Mouse (Mus musculus): ENCODE results near the gene Wdr38. TPM values are rescaled to one million over a fixed set of nuclear protein-coding genes. Genes with fewer than 3 reads are reported as not detected.
"Not testable (repeated sequence)": the region's sequence is repeated elsewhere in the genome, so short reads cannot be mapped to it uniquely, and the experiment has no call there.

The Wdr38 gene
- polyA plus RNA-seq, 1 experiment from 2014 or later: 1.9 TPM

- ATAC-seq (ENCODE audit: insufficient number of reproducible peaks, insufficient read depth, low FRiP score, low TSS enrichment): no peak
- H3K27ac ChIP-seq: 0 out of 2 replicates have a peak overlapping the region, but pooled peaks have one; percentile 94
Observed at GRCm38 (mm10) chr2:39008954-39009365, 11.7 kb downstream of the Wdr38 start.

GRCm38 (mm10) chr2:39010144-39010543 lies 12.9 kb downstream of the Wdr38 start:
- not testable (repeated sequence) for H3K9ac ChIP-seq; H3K27ac ChIP-seq; H3K4me2 ChIP-seq (replicated peaks); H3K4me3 ChIP-seq; H3K9me3 ChIP-seq; ATAC-seq (ENCODE audit: insufficient number of reproducible peaks, insufficient read depth, low FRiP score, low TSS enrichment); H3K27me3 ChIP-seq
- H3K36me3 ChIP-seq: peaks cover 32% of the 10 kb centered on the region
- H3K4me1 ChIP-seq: peaks cover 22% of the 10 kb centered on the region
- WGBS: 86% methylated on average over 5 of the region's 5 CpGs

More at GRCm38 (mm10) chr2:39008954-39009365, 11.7 kb downstream of the Wdr38 start:
- Histone ChIP-seq H3K4me3 (peak overlapping the region; percentile 82), H3K36me3 (peaks cover 21% of the 10 kb centered on the region), H3K4me2 (replicated peaks) (peak overlapping the region; percentile 72), H3K4me1 (peaks cover 25% of the 10 kb centered on the region), H3K9ac (peak overlapping the region; percentile 91), H3K27me3 (no peaks in the 10 kb centered on the region), H3K9me3 (no peaks in the 10 kb centered on the region)
- WGBS: 27% methylated on average over 3 of the region's 3 CpGs

DNA sequence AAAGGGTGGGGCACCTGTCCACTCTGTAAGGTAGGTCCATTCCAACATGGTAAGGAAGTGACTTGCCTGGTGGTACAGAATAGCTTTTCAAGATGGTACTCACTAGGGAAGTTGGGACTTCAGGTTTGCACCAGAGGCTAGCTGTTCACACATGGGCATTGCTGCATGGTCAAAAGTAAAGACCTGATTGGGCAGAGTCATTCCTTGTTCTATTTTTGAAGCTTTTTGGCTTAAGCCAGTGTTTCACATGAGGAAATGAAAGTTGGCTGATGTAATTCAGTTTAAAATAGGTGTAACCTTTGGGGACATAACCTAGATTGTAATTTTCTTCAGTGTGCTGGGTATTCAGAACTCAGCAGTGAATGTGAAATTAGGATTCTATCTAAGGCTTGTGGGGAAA lies 14.0 kb downstream of the Wdr38 start:
- Histone ChIP-seq H3K27me3 (no peaks in the 10 kb centered on the region), H3K9me3 (no peaks in the 10 kb centered on the region), H3K4me1 (peaks cover 15% of the 10 kb centered on the region), H3K36me3 (peaks cover 41% of the 10 kb centered on the region), H3K9ac (no peak overlapping the region), H3K4me3 (no peak overlapping the region), H3K4me2 (replicated peaks) (no peak overlapping the region), H3K27ac (no peak overlapping the region)
- ATAC-seq (ENCODE audit: insufficient number of reproducible peaks, insufficient read depth, low FRiP score, low TSS enrichment): no peak

GRCm38 (mm10) chr2:39011971-39012370 lies 14.7 kb downstream of the Wdr38 start:
- no peak for ATAC-seq (ENCODE audit: insufficient number of reproducible peaks, insufficient read depth, low FRiP score, low TSS enrichment)
- H3K36me3 ChIP-seq: peaks cover 48% of the 10 kb centered on the region
- WGBS: 86% methylated on average over 3 of the region's 3 CpGs

DNA sequence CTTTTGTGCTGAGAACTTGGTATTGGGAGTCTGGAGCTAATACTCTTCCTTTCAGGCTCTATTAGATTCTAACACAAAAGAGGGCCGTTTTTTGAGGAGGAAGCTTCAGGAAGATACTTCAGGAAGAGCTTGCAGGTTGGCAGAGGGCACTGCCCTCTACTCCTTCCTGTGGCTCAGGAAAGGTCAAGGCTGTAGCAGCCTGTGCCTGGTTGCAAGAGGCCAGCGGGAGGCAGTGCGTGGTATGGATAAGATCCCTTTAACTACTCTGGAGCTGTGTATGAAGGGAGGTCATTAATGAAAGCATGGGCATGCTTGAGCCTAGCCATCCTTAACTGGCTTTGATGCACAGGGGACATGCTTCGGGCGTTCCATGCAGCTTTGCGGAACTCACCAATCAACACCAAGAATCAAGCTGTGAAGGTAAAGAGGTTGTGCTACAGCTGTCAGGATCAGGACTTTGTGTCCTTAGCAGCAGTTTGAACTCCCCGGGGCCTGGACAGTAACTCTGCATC lies 15.5 kb downstream of the Wdr38 start:
- H3K27me3 ChIP-seq: no peaks in the 10 kb centered on the region
- no peak overlapping the region for H3K27ac ChIP-seq
- H3K9me3 ChIP-seq: no peaks in the 10 kb centered on the region
- peaks cover 10% of the 10 kb centered on the region for H3K4me1 ChIP-seq
- H3K36me3 ChIP-seq: peaks cover 55% of the 10 kb centered on the region
- ATAC-seq (ENCODE audit: insufficient number of reproducible peaks, insufficient read depth, low FRiP score, low TSS enrichment): no peak
- H3K9ac ChIP-seq: no peak overlapping the region
- H3K4me2 ChIP-seq (replicated peaks): no peak overlapping the region
- no peak overlapping the region for H3K4me3 ChIP-seq
- 87% methylated on average over 7 of the region's 7 CpGs for WGBS

More at GRCm38 (mm10) chr2:39011971-39012370, 14.7 kb downstream of the Wdr38 start:
- H3K9ac ChIP-seq: no peak overlapping the region
- H3K9me3 ChIP-seq: no peaks in the 10 kb centered on the region
- H3K27me3 ChIP-seq: no peaks in the 10 kb centered on the region
- no peak overlapping the region for H3K4me3 ChIP-seq
- no peak overlapping the region for H3K27ac ChIP-seq
- peaks cover 13% of the 10 kb centered on the region for H3K4me1 ChIP-seq
- no peak overlapping the region for H3K4me2 ChIP-seq (replicated peaks)

DNA sequence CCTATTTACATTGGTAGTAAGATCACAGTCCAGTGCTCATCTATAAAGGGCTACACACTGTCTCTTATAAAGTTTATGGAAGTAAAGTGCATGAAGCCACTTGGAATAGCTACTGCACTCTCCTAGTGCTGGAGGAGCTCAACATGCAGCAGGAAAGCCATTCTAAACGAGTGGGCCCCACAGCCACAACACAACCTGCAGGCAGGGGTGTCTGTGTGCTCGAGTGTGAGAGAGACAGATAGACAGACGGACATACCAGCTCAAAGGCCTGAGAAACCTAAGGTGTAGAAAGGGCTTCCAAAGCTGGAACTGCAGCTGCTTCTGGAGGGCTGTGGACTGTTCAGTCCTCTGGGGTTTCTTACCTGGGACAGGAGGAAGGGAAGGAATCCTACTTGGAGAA lies 19.3 kb downstream of the Wdr38 start:
- H3K4me1 ChIP-seq: no peaks in the 10 kb centered on the region
- no peak overlapping the region for H3K4me2 ChIP-seq (replicated peaks)
- WGBS: 74% methylated on average over 3 of the region's 3 CpGs
- H3K9ac ChIP-seq: no peak overlapping the region
- no peaks in the 10 kb centered on the region for H3K27me3 ChIP-seq
- no peaks in the 10 kb centered on the region for H3K9me3 ChIP-seq
- no peak overlapping the region for H3K4me3 ChIP-seq
- no peak overlapping the region for H3K27ac ChIP-seq
- no peak for ATAC-seq (ENCODE audit: insufficient number of reproducible peaks, insufficient read depth, low FRiP score, low TSS enrichment)
- peaks cover 86% of the 10 kb centered on the region for H3K36me3 ChIP-seq

DNA sequence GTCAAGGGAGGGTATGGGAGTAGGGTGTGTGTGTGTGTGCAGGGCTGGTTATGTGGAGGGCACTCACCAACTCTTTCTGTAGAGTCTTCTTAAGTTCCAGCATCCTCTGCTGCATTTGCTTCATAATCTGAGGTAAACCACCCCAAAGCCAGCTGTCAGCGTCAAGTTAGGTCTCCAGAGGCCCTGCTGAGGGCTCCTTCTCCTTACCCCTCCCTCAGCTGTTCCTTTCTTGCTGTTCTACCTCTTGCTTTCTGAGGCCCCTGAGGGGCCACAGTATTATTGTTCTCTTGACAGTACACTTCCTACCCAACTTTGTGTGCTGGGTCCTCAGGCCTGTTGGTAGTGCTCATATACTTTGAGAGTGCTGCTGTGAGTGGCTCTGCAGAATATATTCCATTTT lies 22.7 kb downstream of the Wdr38 start:
- Histone ChIP-seq H3K4me2 (replicated peaks) (no peak overlapping the region), H3K9me3 (no peaks in the 10 kb centered on the region), H3K36me3 (peaks cover 84% of the 10 kb centered on the region), H3K9ac (no peak overlapping the region), H3K27ac (no peak overlapping the region), H3K4me1 (no peaks in the 10 kb centered on the region), H3K27me3 (no peaks in the 10 kb centered on the region), H3K4me3 (no peak overlapping the region)
- ATAC-seq (ENCODE audit: insufficient number of reproducible peaks, insufficient read depth, low FRiP score, low TSS enrichment): no peak
- whole genome bisulfite sequencing: 84% methylated on average over 1 of the region's 1 CpGs

DNA sequence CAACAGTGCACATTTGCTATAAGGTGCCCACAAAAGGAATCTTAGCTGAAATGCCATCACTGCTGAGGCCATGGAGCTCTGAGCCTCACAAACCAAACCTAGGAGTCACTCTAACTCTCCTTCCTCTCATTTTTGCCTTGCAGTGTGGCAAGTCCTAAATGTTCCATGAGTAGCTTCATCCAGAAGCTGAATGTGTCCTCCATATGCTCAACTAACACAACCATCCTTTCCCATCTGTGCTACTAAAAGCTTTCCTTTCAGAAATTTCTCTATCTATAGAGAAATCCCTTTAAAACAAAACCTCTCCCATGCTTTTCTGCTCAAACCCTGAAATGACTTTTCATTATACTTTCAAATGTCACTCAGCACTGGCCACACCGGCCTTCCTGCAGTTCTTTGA lies 34.3 kb downstream of the Wdr38 start:
- H3K27me3 ChIP-seq: no peaks in the 10 kb centered on the region
- H3K4me1 ChIP-seq: no peaks in the 10 kb centered on the region
- H3K4me3 ChIP-seq: no peak overlapping the region
- H3K36me3 ChIP-seq: peaks cover 77% of the 10 kb centered on the region
- ATAC-seq (ENCODE audit: insufficient number of reproducible peaks, insufficient read depth, low FRiP score, low TSS enrichment): no peak
- H3K9me3 ChIP-seq: no peaks in the 10 kb centered on the region
- WGBS: 92% methylated on average over 1 of the region's 1 CpGs
- H3K9ac ChIP-seq: no peak overlapping the region
- no peak overlapping the region for H3K4me2 ChIP-seq (replicated peaks)
- H3K27ac ChIP-seq: no peak overlapping the region

DNA sequence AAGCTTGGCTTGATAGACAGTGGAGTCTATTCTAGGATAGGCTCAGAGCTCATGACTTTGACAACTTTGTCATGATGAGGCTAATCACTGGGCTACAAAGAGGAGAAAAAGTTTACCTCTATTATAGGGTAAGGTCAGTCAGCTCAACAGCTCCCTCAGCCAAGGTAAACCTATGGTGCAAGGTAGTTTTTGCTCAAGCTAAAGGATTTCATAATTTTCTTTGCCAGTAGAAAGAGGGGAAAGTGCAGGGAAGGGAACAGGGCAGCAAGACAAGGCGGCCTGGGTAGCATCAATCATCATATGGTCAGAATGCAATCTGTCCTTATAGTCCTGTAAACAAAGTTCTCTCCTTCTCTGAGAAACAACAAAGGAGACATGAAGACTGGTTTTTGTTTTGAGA lies 42.9 kb downstream of the Wdr38 start:
- Histone ChIP-seq H3K36me3 (peaks cover 54% of the 10 kb centered on the region), H3K4me1 (no peaks in the 10 kb centered on the region), H3K9ac (no peak overlapping the region), H3K4me3 (no peak overlapping the region), H3K27me3 (no peaks in the 10 kb centered on the region), H3K4me2 (replicated peaks) (no peak overlapping the region), H3K27ac (no peak overlapping the region), H3K9me3 (no peaks in the 10 kb centered on the region)
- WGBS: 86% methylated on average over 1 of the region's 1 CpGs
- ATAC-seq (ENCODE audit: insufficient number of reproducible peaks, insufficient read depth, low FRiP score, low TSS enrichment): no peak

GRCm38 (mm10) chr2:39048515-39048914 lies 51.2 kb downstream of the Wdr38 start:
- H3K27ac ChIP-seq: no peak overlapping the region
- ATAC-seq (ENCODE audit: insufficient number of reproducible peaks, insufficient read depth, low FRiP score, low TSS enrichment): no peak
- H3K27me3 ChIP-seq: no peaks in the 10 kb centered on the region
- no peaks in the 10 kb centered on the region for H3K9me3 ChIP-seq
- no peaks in the 10 kb centered on the region for H3K4me1 ChIP-seq
- no peak overlapping the region for H3K4me2 ChIP-seq (replicated peaks)
- H3K4me3 ChIP-seq: no peak overlapping the region
- 91% methylated on average over 1 of the region's 1 CpGs for WGBS
- H3K36me3 ChIP-seq: peaks cover 63% of the 10 kb centered on the region
- H3K9ac ChIP-seq: no peak overlapping the region

Other genes starting within 250 kb of the Wdr38 start
- 1.3 and 2.0 TPM in 2 replicates for gene Nr6a1, start 69.8 kb upstream of the Wdr38 start, polyA plus RNA-seq (2016; fragmentation: Nextera tagmentation; extraction: Ambion mirVana)
- gene Olfml2a, start 65.5 kb upstream of the Wdr38 start, polyA plus RNA-seq (2016; fragmentation: Nextera tagmentation; extraction: Ambion mirVana): 5.7 and 6.0 TPM in 2 replicates
- gene Arpc5l, start 7.9 kb downstream of the Wdr38 start, polyA plus RNA-seq (2016; fragmentation: Nextera tagmentation; extraction: Ambion mirVana): 120 and 122 TPM in 2 replicates
- 1,101 and 1,116 TPM in 2 replicates for gene Rpl35, start 8.1 kb downstream of the Wdr38 start, polyA plus RNA-seq (2016; fragmentation: Nextera tagmentation; extraction: Ambion mirVana)
- gene Golga1, start 68.1 kb downstream of the Wdr38 start, polyA plus RNA-seq (2016; fragmentation: Nextera tagmentation; extraction: Ambion mirVana): 29.8 and 30.4 TPM in 2 replicates
- gene Scai, start 193.3 kb downstream of the Wdr38 start, polyA plus RNA-seq (2016; fragmentation: Nextera tagmentation; extraction: Ambion mirVana): 19.0 and 19.9 TPM in 2 replicates
- 64.6 and 67.1 TPM in 2 replicates for gene Ppp6c, start 229.0 kb downstream of the Wdr38 start, polyA plus RNA-seq (2016; fragmentation: Nextera tagmentation; extraction: Ambion mirVana)